Mouse (Mus musculus) heart, postnatal 0 days (tissue): ENCODE data around the gene Dus2. TPM values are rescaled to one million over a fixed set of nuclear protein-coding genes. Genes with fewer than 3 reads are reported as not detected.

Source experiments
- ATAC-seq: fragments of 200-750 bp; cut with Nextera tagmentation; 2 replicates; pipeline ENCODE4 v1.8.0; 2017; ENCODE audit warnings: low read depth, moderate number of reproducible peaks, moderate library complexity; ENCODE audit not compliant: insufficient read depth
- DNase-seq: peaks from one replicate; pipeline ENCODE4 v3.0.0-alpha.2; 2016; ENCODE audit warnings: low spot score
- H3K27ac ChIP-seq: fragments of 300-500 bp; sonication (generic); 2 replicates; pipeline ENCODE4 v1.5.1; 2014; ENCODE audit warnings: low read depth, mild to moderate bottlenecking
- H3K27me3 ChIP-seq: fragments of 300-500 bp; sonication (generic); 2 replicates; pipeline ENCODE4 v1.6.1; 2014; ENCODE audit warnings: low read length, mixed read lengths; ENCODE audit not compliant: control insufficient read depth, insufficient read depth
- H3K36me3 ChIP-seq: fragments of 300-500 bp; sonication (generic); replicated peaks from 2 replicates; pipeline ENCODE4 v1.6.1; 2014; ENCODE audit warnings: low read length, mixed read lengths; ENCODE audit not compliant: control insufficient read depth, insufficient read depth
- H3K4me1 ChIP-seq: fragments of 300-500 bp; sonication (generic); 2 replicates; pipeline ENCODE4 v1.6.1; 2014; ENCODE audit warnings: antibody characterized with exemption; ENCODE audit not compliant: control insufficient read depth, insufficient read depth
- H3K4me2 ChIP-seq: fragments of 300-500 bp; sonication (generic); 2 replicates; pipeline ENCODE4 v1.6.1; 2014; ENCODE audit warnings: low read depth, mild to moderate bottlenecking, low read length, moderate library complexity
- H3K4me3 ChIP-seq: fragments of 300-500 bp; sonication (generic); 2 replicates; pipeline ENCODE4 v1.5.1; 2014; ENCODE audit warnings: low read depth, low read length
- H3K9ac ChIP-seq: fragments of 300-500 bp; sonication (generic); replicated peaks from 2 replicates; pipeline ENCODE4 v1.6.1; 2014; ENCODE audit warnings: low read depth, low read length, mixed read lengths
- H3K9me3 ChIP-seq: fragments of 300-500 bp; sonication (generic); replicated peaks from 2 replicates; pipeline ENCODE4 v1.6.1; 2016; ENCODE audit warnings: low read length; ENCODE audit not compliant: control insufficient read depth
- CTCF ChIP-seq: IDR thresholded peaks from 2 replicates; pipeline ENCODE4 v1.5.1; 2016; ENCODE audit warnings: antibody characterized with exemption, control low read depth, low read depth
- EP300 ChIP-seq: IDR thresholded peaks from 2 replicates; pipeline ENCODE4 v1.6.1; 2016; ENCODE audit warnings: antibody characterized with exemption, low read depth
- WGBS: fragments of 180-500 bp; shearing (Covaris S2); extraction: QIAGEN DNeasy Blood & Tissue Kit; methylation state at CpG from one replicate; pipeline ENCODE4 v1.1.7; 2014; 5-methylcytosine and 5-hydroxymethylcytosine counted together
- polyA plus RNA-seq: library from polyadenylated mRNA; unstranded; fragments of >200 nt; fragmentation: Nextera tagmentation; extraction: Ambion mirVana; gene quantifications from 2 replicates; pipeline ENCODE4 v1.2.1, GENCODE M21; 2015
- total RNA-seq: library from RNA; depleted of rRNA; stranded (reverse); fragments of >200 nt; gene quantifications from 2 replicates; pipeline ENCODE4 v1.2.3, GENCODE M21; 2014; ENCODE audit warnings: low replicate concordance

Gene Dus2
- total and polyA plus RNA-seq, 2 experiments from 2014 or later, result 8.5 to 8.6 TPM

GRCm38 (mm10) chr8:106072113-106072512 is 81.0 kb downstream of the Dus2 start:
- H3K36me3 ChIP-seq, result no peaks in the 10 kb centered on the region
- no peak overlapping the region for H3K9ac ChIP-seq
- no peak overlapping the region for H3K27ac ChIP-seq
- ATAC-seq (no peak), DNase-seq (no peak)
- no peaks in the 10 kb centered on the region for H3K4me1 ChIP-seq
- H3K27me3 ChIP-seq, result no peaks in the 10 kb centered on the region
- H3K9me3 ChIP-seq, result no peaks in the 10 kb centered on the region
- no peak overlapping the region for H3K4me2 ChIP-seq
- TF ChIP-seq EP300 (no peak), CTCF (no peak)
- no peak overlapping the region for H3K4me3 ChIP-seq

DNA sequence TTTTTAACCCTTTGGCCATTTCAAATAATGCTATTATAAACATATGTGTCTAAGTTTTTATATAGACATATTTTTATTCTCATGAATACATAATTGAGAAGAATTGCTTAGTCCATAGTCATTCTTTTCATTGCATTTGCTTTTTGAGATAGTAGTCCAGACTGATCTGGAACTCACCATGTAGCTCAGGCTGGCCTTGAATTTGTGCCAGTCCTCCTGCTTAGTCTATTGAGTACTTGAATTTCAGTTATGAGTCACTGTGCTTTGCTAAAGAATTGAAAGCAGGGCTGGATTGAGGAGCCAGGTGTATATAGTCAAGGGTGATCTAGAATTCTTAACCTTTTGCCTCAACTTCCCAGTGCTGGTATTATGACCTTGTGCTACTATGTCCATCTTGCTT is 83.1 kb downstream of the Dus2 start:
- H3K4me1 ChIP-seq, result no peaks in the 10 kb centered on the region
- no peak for ATAC-seq
- TF ChIP-seq CTCF, result no peak
- TF ChIP-seq EP300, result no peak

DNA sequence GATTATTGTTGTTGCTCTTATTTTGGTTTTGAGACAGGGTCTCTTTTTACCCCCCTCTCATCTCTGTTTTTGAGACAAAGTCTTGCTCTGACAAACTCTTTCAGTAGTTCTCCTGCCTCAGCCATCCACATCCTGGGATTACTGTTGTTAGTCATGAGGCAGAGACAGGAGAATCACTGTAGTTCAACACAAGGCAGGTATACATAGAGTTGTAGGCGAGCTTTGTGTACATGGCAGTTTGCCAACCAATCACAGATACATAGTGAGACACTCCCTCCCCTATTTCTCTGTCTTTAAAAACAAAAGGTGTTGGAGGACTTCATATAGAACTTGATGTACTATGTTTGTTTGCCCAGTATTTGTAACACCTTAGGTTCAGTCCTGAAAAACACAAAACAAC is 83.5 kb downstream of the Dus2 start:
- no peaks in the 10 kb centered on the region for H3K4me1 ChIP-seq
- TF ChIP-seq EP300 (no peak), CTCF (no peak)
- H3K27ac ChIP-seq, result peak overlapping the region; percentile 43; the same call in 1 of the 2 replicates
- no peak overlapping the region for H3K4me3 ChIP-seq
- no peaks in the 10 kb centered on the region for H3K9me3 ChIP-seq
- H3K9ac ChIP-seq, result no peak overlapping the region
- no peak for DNase-seq
- H3K4me2 ChIP-seq, result no peak overlapping the region
- no peaks in the 10 kb centered on the region for H3K27me3 ChIP-seq
- no peak for ATAC-seq
- 61% methylated on average over 1 of the region's 1 CpGs for WGBS
- H3K36me3 ChIP-seq, result peaks cover 9% of the 10 kb centered on the region; the same call in 1 of the 2 replicates

More for the DNA sequence above, 83.1 kb downstream of the Dus2 start:
- Histone ChIP-seq H3K4me2 (no peak overlapping the region), H3K27ac (no peak overlapping the region), H3K27me3 (no peaks in the 10 kb centered on the region), H3K9ac (no peak overlapping the region), H3K9me3 (no peaks in the 10 kb centered on the region), H3K36me3 (peaks cover 5% of the 10 kb centered on the region; the same call in 1 of the 2 replicates), H3K4me3 (no peak overlapping the region)
- DNase-seq, result no peak

DNA sequence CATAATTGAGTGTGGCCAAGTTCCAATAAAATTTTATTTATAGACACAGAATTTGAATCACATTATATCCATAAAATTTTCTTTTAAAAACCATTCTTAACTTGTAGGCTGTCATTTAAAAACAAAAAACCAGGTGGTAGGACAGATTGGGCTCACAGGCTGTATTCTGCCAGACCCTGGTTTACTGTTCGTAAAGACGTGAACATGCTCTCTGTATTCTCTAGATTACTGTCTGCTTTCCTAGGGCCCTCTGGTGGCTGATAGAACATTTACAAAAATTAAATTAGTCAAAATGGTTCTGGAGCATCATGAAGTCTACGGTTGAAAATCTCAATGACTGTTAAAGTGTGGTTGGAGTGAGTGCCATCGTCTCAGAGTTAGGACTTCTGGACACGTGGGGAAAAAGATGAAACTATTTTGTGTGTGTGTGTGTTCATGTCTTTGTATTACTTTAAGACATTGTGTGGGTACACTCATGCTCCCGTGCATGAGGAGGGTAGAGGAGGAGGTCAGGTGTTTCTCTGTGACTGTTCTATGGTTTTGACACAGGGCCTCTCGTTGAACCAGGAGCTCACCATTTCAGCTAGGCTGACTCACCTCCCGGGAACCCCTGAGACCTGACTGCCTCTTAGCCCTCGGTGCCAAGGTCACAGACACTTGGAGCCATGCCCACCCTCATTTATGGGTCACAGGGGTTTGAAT is 84.2 kb downstream of the Dus2 start:
- peak; percentile 44; the same call in 1 of the 2 replicates for ATAC-seq
- Histone ChIP-seq H3K27ac (0 out of 2 replicates have a peak overlapping the region, but pooled peaks have one; percentile 43), H3K9me3 (no peaks in the 10 kb centered on the region), H3K36me3 (peaks cover 9% of the 10 kb centered on the region; the same call in 1 of the 2 replicates), H3K4me3 (no peak overlapping the region), H3K4me1 (no peaks in the 10 kb centered on the region), H3K27me3 (no peaks in the 10 kb centered on the region), H3K9ac (no peak overlapping the region), H3K4me2 (no peak overlapping the region)
- TF ChIP-seq EP300 (no peak), CTCF (peak; percentile 40)
- 51% methylated on average over 9 of the region's 9 CpGs for WGBS
- DNase-seq, result peak; percentile 47

DNA sequence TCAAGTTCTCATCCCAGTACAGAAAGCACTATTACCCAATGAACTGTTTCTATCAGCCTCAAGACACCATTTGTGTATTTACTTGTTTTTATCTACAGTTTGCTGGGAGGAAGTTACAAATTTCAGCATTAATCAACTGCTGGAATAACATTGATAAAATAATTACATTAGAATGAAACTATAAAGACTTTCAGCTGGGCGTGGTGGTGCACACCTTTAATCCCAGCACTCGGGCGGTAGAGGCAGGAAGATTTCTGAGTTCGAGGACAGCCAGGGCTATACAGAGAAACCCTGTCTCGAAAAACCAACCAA is 84.7 kb downstream of the Dus2 start:
- Histone ChIP-seq H3K4me1 (no peaks in the 10 kb centered on the region), H3K27me3 (no peaks in the 10 kb centered on the region), H3K4me2 (no peak overlapping the region), H3K9me3 (no peaks in the 10 kb centered on the region), H3K27ac (no peak overlapping the region), H3K9ac (no peak overlapping the region), H3K4me3 (no peak overlapping the region), H3K36me3 (peaks cover 9% of the 10 kb centered on the region; the same call in 1 of the 2 replicates)
- WGBS, result 94% methylated on average over 5 of the region's 5 CpGs
- ATAC-seq (no peak), DNase-seq (no peak)
- no peak for TF ChIP-seq CTCF
- no peak for TF ChIP-seq EP300

DNA sequence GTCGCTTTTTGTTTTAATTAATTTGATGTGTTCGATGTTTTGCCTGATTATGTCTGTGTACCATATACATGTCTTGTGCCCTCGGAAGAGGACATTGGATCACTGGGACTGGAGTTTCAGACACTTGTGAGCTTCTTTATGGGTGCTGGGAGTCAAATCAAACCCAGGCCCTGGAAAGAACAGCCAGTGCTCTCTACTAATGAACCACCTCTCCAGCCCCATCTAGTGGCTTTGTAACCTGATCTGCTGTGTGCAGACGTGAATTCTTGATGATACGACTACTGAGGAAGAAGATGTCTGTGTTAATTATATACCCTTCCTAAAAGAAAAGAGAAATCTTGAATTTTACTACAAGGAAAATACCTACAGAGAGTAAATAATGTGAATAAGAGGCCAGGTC is 85.5 kb downstream of the Dus2 start:
- no peak overlapping the region for H3K9ac ChIP-seq
- TF ChIP-seq CTCF (peak; percentile 48), EP300 (no peak)
- WGBS, result 74% methylated on average over 5 of the region's 5 CpGs
- no peak overlapping the region for H3K4me3 ChIP-seq
- H3K27me3 ChIP-seq, result no peaks in the 10 kb centered on the region
- no peaks in the 10 kb centered on the region for H3K9me3 ChIP-seq
- no peak for ATAC-seq
- H3K4me1 ChIP-seq, result no peaks in the 10 kb centered on the region
- no peak overlapping the region for H3K27ac ChIP-seq
- DNase-seq, result peak; percentile 16
- H3K36me3 ChIP-seq, result peaks cover 9% of the 10 kb centered on the region; the same call in 1 of the 2 replicates
- H3K4me2 ChIP-seq, result no peak overlapping the region
